27 mouse cellular contexts compared by ENCODE assay signal in genomic region chr11:17917101-17917500, GRCm38 (mm10).
"Had no signal": no experiment of that assay in that cellular context is flagged by ENCODE, and none has a peak within 500 bp of the region (broad histone marks: within the 10 kb centered on the region; RNA-seq: fewer than 3 reads in every experiment).

No protein-coding gene starts in this region.

- H3K4me3 ChIP-seq: gastrocnemius, adult 2 months; heart, embryonic 10.5 days; heart, embryonic 12.5 days; hindbrain, embryonic 10.5 days; hindbrain, embryonic 12.5 days; intestine, embryonic 15.5 days; layer of hippocampus, adult 2 months; left cerebral cortex, adult 2 months; limb, embryonic 10.5 days; limb, embryonic 12.5 days; liver, embryonic 13.5 days had no signal

- H3K27ac ChIP-seq: gastrocnemius, adult 2 months; heart, embryonic 10.5 days; hindbrain, embryonic 10.5 days; hindbrain, embryonic 12.5 days; hindbrain, embryonic 14.5 days; intestine, embryonic 15.5 days; layer of hippocampus, adult 2 months; left cerebral cortex, adult 2 months; limb, embryonic 10.5 days; limb, embryonic 12.5 days; liver, embryonic 13.5 days had no signal

- DNase-seq: gastrocnemius, adult 2 months; gastrocnemius, postnatal 10 days; gastrocnemius, postnatal 25 days; heart, adult 18-20 months; heart, postnatal 10 days; heart, postnatal 4 days; kidney, adult 18-20 months; kidney, adult 8-10 months; kidney, postnatal 10 days; kidney, postnatal 25 days; kidney, postnatal 4 days; liver; liver, embryonic 13.5 days had no signal

- H3K9ac ChIP-seq: heart, embryonic 12.5 days; hindbrain, embryonic 12.5 days; hindbrain, embryonic 14.5 days; intestine, embryonic 15.5 days; limb, embryonic 12.5 days; liver, embryonic 13.5 days had no signal

- H3K4me2 ChIP-seq: heart, embryonic 12.5 days; hindbrain, embryonic 12.5 days; hindbrain, embryonic 14.5 days; intestine, embryonic 15.5 days; limb, embryonic 12.5 days; liver, embryonic 11.5 days; liver, embryonic 13.5 days had no signal

- ATAC-seq: hindbrain, embryonic 16.5 days; inflammation-experienced regulatory T-cells, adult 6 months; intestine, embryonic 15.5 days; intestine, postnatal 0 days had no signal

- H3K36me3 ChIP-seq: heart, embryonic 10.5 days; heart, embryonic 12.5 days; hindbrain, embryonic 10.5 days; hindbrain, embryonic 12.5 days; intestine, embryonic 15.5 days; limb, embryonic 10.5 days; limb, embryonic 12.5 days; liver, embryonic 13.5 days had no signal

- H3K9me3 ChIP-seq: heart, embryonic 10.5 days; hindbrain, embryonic 10.5 days; hindbrain, embryonic 12.5 days; intestine, embryonic 15.5 days; limb, embryonic 10.5 days; limb, embryonic 12.5 days; liver, embryonic 13.5 days had no signal

- H3K27me3 ChIP-seq: heart, embryonic 12.5 days; hindbrain, embryonic 12.5 days; intestine, embryonic 15.5 days; limb, embryonic 12.5 days; liver, embryonic 13.5 days had no signal

- H3K4me1 ChIP-seq: heart, embryonic 10.5 days; heart, embryonic 12.5 days; hindbrain, embryonic 10.5 days; hindbrain, embryonic 12.5 days; intestine, embryonic 15.5 days; limb, embryonic 10.5 days; limb, embryonic 12.5 days; liver, embryonic 13.5 days had no signal
